Mouse (Mus musculus) left cerebral cortex, adult 18-20 months (tissue): ENCODE results near the gene Ryr2. TPM values are rescaled to one million over a fixed set of nuclear protein-coding genes. Genes with fewer than 3 reads are reported as not detected.
A peak's percentile ranks its signal among the peaks of the same experiment; 100 is the strongest.
"Not testable (repeated sequence)": the region's sequence is repeated elsewhere in the genome, so short reads cannot be mapped to it uniquely, and the experiment has no call there.

Experiments
- DNase-seq, 2 experiments: peaks; one replicate each; pipeline ENCODE4 v3.0.0; 2021 to 2022; ENCODE audit warnings: low spot score in 2 of 2, mixed read lengths in 1 of 2
- total RNA-seq, 2 experiments: library from RNA; stranded (reverse); gene quantifications; 2 replicates each; pipeline ENCODE4 v1.2.3; 2021

Gene Ryr2
- total RNA-seq, 2 experiments from 2014 or later = 150 to 159 TPM

- DNase-seq = no peak
These were observed 540.3 kb downstream of the Ryr2 start for GRCm38 (mm10) chr13:11566486-11566885.

DNA sequence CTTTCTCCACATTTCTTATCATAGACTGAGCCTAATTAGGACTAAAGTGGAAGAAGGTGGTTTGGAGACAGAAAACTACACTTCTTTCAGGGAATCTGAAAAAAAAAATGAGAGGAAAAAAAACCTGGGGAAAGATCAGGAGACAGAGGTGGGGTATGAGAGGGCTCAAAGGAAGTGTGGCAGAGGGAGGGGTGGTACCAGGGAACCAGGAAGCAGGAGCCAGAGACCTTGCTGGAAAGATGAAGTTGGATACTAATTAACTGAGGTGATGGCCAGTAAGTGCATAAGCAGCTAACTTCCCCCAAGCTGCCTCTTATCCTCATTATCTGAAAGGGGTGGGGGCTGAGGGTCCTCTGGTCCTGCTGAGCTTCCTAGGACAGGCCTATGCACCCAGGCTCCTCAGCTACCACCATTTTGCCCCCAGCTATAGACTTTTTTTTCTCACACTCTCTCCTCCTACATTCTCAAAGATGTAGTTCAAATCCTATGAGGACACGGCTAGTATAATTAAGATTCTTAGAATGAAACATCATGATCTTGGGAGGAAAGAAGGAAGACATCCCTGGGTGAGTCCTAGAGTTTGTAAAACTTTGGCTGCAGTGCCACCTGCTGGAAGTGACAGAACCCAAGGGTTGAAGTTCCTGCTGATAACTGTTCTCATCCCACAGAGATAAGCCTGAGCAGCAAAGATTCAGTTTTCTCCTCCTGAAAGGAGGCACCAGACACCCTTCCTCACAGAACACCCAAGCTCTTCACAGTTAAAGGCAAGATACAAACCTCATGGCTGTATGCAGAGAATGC, 543.3 kb downstream of the Ryr2 start:
- DNase-seq = peak; percentile 73 to 79

- no peak for DNase-seq
These were observed 557.1 kb downstream of the Ryr2 start for GRCm38 (mm10) chr13:11549644-11550043.

GRCm38 (mm10) chr13:11549136-11549535, 557.6 kb downstream of the Ryr2 start:
- not testable (repeated sequence) for DNase-seq

DNA sequence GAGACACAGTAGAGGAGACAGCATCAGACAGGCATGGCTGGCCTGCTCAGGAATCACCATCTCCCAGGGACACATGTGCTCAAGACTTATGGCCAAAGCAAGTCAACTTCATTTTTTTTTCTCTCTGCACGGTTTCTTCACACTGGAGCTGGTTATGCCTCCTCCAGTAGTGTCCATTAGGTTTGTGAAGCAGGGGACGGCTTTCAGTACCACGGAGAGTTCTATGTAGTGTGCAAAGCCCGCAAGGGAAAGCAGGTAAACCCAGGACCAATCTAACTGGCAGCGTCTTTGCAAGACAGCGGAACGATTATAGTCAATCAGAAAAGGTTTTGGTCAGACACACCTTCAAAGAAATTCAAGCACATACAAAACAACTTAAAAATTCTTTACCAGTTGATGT, 560.9 kb downstream of the Ryr2 start:
- DNase-seq = no peak

- no peak for DNase-seq
These were observed 564.2 kb downstream of the Ryr2 start for GRCm38 (mm10) chr13:11542546-11542945.

GRCm38 (mm10) chr13:11536851-11537250, 569.9 kb downstream of the Ryr2 start:
- DNase-seq = no peak

GRCm38 (mm10) chr13:11535874-11536273, 570.9 kb downstream of the Ryr2 start:
- no peak for DNase-seq

GRCm38 (mm10) chr13:11533265-11533664, 573.5 kb downstream of the Ryr2 start:
- DNase-seq = no peak

DNA sequence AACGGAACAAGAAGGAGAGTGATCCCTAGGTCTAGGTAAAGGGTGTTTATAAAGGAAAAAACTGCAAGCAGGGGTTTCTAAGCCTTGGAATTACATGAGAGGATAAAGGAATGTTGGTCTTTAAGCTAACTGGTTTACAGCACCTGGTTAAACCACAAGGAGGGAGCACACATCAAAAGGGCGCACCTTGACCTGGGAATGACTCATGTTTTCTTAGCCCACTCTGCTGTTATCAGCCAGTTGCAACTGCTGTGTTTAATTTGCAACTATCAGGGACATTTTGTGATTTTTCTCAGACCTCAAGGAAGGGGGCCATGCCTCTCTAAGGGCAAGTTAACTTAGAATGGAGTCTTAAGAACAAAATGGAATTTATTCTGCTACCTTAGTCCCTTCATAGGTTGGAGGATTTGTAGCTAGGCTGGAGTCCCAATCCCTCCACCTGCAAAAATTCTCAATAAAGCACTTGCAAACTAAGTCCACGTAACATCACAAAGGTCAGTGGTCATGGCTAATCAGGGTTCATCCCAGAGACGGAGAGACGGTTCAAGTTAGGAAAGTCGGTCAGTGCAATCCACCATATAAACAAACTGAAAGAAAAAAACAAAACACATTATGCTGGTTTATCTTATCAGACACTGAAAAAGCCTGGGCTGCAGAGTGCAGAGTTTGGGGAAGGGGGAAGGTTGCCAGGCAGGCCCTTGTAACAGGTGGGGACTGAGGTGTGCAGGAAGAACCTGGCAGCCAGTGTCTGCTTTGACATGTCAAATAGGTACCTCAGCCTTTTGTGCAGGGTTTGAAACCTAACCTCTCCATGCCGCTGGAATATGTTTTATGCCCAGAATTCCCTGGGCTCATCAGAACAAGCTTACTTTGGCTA, 574.5 kb downstream of the Ryr2 start:
- no peak for DNase-seq

GRCm38 (mm10) chr13:11523612-11524011, 583.1 kb downstream of the Ryr2 start:
- no peak for DNase-seq

- DNase-seq = no peak
These were observed 586.0 kb downstream of the Ryr2 start for GRCm38 (mm10) chr13:11520765-11521164.

GRCm38 (mm10) chr13:11511540-11512177, 595.1 kb downstream of the Ryr2 start:
- no peak for DNase-seq

Other genes with a start within 250 kb of the Ryr2 start
- 10 to 100 TPM; 16.0 to 19.7 TPM for gene Mtr, start 151.2 kb upstream of the Ryr2 start, total RNA-seq
- 10 to 100 TPM; 13.3 to 16.6 TPM for gene Actn2, start 233.8 kb upstream of the Ryr2 start, total RNA-seq